Mouse (Mus musculus) gastrocnemius, postnatal 36 days (tissue): ENCODE data around the gene Tekt4. TPM values are rescaled to one million over a fixed set of nuclear protein-coding genes. Genes with fewer than 3 reads are reported as not detected.

ENCODE experiments used
- DNase-seq, 2 experiments: peaks; one replicate each; pipeline ENCODE4 v3.0.0; 2022
- intact Hi-C: fragments of 180-260 bp; cut with DNase I; formaldehyde crosslinking; loops from one replicate; pipeline ENCODE4 v1.15.1; 2025
- total RNA-seq, 2 experiments: library from RNA; stranded (reverse); gene quantifications; 2 replicates each; pipeline ENCODE4 v1.2.3; 2021

The Tekt4 gene
- total RNA-seq, 2 experiments from 2014 or later = not detected

DNA sequence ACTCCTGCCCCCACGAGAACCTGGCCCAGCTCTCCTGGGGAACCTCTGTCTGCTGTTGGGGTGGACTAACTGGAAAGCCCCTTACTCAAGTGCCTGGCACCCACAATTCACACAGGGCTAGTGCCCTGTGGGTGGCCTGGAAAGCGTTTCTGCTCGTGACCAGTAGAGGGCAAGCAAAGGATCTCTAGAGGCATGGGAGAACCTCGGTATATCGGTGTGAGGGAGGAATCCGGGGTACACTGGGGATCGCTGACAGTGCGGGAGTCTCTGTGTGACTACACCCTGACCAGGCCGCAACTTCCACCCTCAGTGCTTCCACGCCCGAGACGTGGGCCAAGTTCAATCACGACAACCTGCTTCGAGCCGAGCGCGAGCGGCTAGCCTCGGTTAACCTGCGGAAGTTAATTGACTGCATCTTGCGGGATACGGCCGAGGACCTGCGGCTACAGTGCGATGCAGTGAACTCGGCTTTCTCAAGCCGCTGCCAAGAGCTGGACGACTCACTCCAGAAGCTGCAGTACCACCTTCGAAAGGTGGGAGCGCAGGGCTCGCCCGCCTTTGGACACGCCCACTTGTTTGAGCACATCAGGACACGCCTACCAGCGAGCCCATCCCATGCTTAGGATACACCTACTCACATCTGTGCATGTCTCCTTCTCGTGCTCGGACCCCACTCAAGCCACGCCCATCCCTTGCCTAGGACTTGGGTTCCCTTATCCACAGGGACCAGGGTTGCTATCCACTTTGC, 20.1 kb downstream of the Tekt4 start:
- DNase-seq = peak in 1 of 2 experiments; percentile 28
- intact Hi-C loops = no loop called here

- no peak for DNase-seq
- intact Hi-C loops = loop anchor here (1.0 kb wide), 1 partner anchor 31 kb away; no protein-coding TSS in a partner anchor
These were observed 21.7 kb downstream of the Tekt4 start for GRCm38 (mm10) chr17:25475946-25476744.

DNA sequence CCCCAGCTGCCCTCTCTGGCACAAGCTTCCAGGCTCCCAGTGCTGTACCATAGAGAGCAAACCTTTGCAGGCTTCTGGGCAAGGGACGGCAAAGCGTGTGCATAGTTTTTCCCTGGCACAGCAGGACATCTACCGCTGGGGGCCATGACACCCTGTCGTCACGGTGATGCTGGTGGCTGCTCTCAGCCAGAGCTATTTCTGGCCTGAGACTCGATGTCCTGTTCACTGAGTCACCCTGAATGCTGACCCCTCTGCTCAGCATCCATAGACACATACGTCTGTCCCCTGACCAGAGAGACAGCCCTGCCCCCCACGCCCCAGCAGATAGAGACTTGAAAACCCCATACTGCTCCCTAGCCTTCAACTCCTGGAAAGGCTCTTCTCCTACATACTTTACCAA, 25.7 kb downstream of the Tekt4 start:
- no peak for DNase-seq
- intact Hi-C loops = no loop called here

GRCm38 (mm10) chr17:25480820-25481219, 26.4 kb downstream of the Tekt4 start:
- intact Hi-C loops = no loop called here
- no peak for DNase-seq

GRCm38 (mm10) chr17:25482092-25482491, 27.7 kb downstream of the Tekt4 start:
- DNase-seq = no peak
- intact Hi-C loops = no loop called here

GRCm38 (mm10) chr17:25497013-25497412, 42.6 kb downstream of the Tekt4 start, which contains the start of gene Sstr5:
Gene Sstr5, minus strand, starts transcription at chr17:25497288.
- intact Hi-C loops = no loop called here

GRCm38 (mm10) chr17:25502599-25502998, 48.2 kb downstream of the Tekt4 start:
- DNase-seq = no peak
- intact Hi-C loops = no loop called here

More at GRCm38 (mm10) chr17:25497013-25497412, 42.6 kb downstream of the Tekt4 start, which contains the start of gene Sstr5:
- DNase-seq = no peak

- intact Hi-C loops = loop anchor here (1.0 to 2.0 kb wide), 2 partner anchors 31 to 191 kb away; no protein-coding TSS in a partner anchor
- peak; percentile 42 to 54 for DNase-seq
These were observed 53.4 kb downstream of the Tekt4 start for GRCm38 (mm10) chr17:25507799-25508198.

DNA sequence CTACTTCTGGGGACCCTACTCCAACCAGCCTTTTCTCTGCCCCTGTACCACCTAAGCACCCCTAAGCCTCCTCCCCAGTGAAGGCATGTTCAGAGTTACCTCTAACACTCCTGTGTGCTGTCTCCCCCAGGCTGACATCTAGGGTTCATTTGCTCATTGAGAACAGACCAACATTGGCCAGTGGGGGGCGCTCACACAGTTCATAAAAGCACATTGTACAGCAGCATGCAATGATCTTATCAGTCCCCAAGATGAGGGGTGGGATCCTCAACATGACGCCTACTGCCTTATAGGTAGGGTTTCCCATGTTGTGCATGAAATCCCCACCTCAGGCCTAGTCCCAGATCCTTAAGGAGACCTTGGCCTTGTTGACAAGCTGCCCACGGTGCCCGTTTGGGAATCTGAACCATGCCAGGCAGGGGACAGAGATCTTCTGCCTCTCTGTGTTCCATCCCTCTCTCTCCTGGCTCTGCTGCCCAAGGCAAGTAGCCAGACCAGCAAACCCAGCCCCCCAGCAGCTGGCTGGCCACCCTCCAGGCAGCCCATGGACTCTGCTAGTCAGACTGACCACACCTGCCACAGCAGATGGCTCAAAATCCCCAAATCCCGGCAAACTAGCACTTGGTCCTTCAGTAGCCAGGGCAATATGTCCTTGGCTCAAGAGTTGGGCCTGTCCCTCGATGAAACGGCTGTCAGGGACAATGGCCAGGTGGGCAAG, 54.6 kb downstream of the Tekt4 start:
- peak; percentile 45 to 53 for DNase-seq
- intact Hi-C loops = loop anchor here (2.0 kb wide), 1 partner anchor 190 kb away; no protein-coding TSS in a partner anchor

DNA sequence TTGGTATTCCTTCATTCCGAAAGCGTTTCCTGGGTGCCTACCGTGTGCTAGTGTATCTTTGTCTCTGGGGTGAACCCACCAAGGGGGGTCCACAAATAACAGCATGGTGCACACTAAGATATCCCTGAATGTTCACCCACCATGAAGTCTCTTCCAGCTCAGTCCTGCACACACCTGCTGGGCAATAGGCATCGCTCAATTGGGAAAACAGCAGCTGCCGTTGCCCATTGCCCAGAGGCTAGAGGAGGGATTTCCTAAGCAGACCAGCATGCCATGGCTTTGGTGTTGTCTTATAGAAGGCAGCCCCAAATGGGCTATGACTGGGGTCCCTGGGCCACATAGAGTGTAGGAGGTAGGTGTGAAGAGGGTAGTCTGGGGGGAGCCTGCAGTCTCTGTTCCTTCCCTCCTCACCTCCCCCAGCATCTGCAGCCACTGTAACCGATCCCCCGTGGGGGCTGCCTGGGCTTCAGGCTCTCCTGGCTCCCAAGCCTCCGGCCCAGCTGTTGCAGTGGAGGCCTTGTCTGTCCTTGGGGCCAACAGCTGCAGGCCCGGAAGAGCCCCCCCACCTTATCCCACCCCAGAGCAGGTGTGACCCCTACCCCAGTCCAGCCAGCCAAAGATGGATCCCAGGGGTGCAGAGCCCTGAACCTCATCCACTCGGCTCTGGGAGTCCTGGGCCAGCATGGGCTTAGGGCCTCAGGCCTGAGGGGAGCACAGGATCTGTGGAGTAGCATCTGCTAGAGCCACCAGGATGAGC, 55.8 kb downstream of the Tekt4 start:
- intact Hi-C loops = no loop called here
- DNase-seq = no peak

GRCm38 (mm10) chr17:25511876-25512275, 57.5 kb downstream of the Tekt4 start:
- no peak for DNase-seq
- intact Hi-C loops = no loop called here

GRCm38 (mm10) chr17:25514055-25514454, 59.6 kb downstream of the Tekt4 start:
- DNase-seq = no peak
- intact Hi-C loops = no loop called here

GRCm38 (mm10) chr17:25516315-25516714, 61.9 kb downstream of the Tekt4 start:
- intact Hi-C loops = no loop called here
- no peak for DNase-seq

DNA sequence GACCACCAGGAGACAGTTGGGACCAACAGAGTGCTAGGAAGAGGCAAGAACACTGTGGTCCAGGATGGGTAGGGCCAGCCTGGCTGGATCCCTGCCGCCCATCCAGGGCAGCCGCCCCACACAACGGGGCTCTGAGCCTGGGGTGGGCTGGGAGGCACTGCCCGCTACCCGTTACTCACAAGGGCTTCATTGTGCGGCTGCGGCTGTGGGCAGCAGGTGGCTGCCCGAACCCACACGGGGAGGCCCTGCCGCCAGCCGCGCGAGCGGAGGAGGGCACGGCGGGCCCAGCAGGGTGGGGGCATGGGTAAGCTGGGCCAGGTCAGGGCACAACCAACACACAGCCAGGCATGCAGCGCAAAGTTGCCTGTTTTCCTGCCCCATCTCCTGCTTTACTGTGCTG, 63.7 kb downstream of the Tekt4 start:
- no peak for DNase-seq
- intact Hi-C loops = no loop called here

DNA sequence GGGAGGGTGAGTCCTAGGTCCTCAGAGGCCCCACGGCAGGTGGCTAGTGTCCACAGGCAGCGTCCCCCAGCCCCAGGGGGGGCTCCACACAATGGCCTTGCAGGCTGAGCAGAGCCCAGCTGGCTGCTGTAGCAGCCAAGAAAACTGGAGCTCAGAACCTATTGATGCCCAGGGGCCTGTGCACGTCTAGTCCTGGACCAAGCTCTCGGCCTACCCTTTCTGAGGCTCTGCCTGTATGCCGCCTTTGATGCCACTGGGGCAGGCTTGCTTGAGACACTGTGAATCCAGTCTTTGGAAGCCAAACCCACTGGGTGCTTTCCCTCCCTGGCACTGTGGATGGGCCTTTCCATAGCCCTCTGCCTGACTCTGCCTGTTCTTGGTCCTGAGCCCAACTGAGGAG, 65.1 kb downstream of the Tekt4 start:
- intact Hi-C loops = no loop called here
- no peak for DNase-seq

DNA sequence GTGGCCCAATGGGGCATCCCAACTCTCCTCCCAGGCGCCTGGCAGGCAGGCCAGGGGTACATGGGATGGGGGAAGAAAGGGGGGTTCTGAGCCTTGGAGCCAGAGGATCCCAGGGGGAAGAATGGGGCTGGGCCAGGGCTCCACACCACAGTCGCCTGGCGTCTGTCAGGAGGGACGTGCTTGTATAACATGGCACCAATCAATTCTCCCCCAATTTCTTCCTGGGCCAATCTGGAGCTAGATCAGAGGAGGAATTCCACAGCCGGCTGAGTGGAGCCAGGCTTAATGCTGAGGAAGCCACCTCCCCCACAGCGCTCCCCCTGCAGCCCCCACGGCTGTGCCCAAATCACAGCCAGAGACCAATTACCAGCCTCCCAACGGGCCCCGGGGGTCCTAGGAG, 66.1 kb downstream of the Tekt4 start:
- intact Hi-C loops = no loop called here
- DNase-seq = no peak

DNA sequence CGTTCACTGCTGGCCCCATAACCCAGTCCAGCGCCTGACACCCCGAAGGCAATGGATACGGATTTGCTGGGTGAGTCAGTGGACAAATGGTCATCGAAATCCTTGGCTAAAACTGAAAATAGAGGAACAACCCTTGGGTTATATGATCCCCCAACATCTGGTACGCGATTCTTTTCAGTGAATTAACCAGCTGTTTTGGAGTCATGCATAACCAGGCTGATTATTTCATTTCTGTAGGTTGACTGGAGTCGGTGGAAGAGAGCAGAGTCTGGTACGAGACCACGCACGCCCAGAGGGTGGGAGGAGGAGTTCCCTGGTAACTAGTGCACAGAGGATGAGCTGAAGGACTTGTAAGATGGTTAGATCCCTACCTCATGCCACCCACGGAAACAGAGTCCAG, 67.7 kb downstream of the Tekt4 start:
- DNase-seq = no peak
- intact Hi-C loops = no loop called here
